ENCODE assay signal across 10 mouse cellular contexts in the genomic region with DNA sequence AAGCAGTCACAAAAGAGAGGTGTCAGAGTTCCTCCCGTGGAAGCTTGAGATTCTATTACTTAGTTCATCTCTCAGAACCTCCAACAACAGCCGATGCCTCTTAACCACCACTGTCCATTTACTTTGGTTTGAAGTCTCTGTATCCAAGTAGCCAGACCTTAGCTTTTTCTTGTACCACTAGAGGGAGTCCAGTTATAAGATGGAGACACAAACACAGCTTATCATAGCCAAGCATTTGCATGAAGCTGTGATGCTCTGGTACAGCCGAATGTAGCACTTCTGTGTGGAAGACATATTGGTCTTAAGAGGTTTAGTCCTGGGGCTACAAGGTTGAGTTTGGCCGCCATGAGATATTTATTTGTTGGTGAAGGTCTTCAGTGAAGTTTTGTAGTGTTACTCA. TPM values are rescaled to one million over a fixed set of nuclear protein-coding genes. Genes with fewer than 3 reads are reported as not detected.
DNase-seq lines count a peak whose midpoint lies in the region; ATAC-seq and TF ChIP-seq lines count a peak whose summit lies in the region.
"Had no signal": no experiment of that assay in that cellular context is flagged by ENCODE, and none has a peak within 500 bp of the region (broad histone marks: within the 10 kb centered on the region; RNA-seq: fewer than 3 reads in every experiment).

No protein-coding gene starts in this region.

- no peaks in the 10 kb centered on the region for H3K36me3 ChIP-seq in embryonic facial prominence, embryonic 11.5 days (replicated peaks; ENCODE audit: control insufficient read depth, insufficient read depth, low read depth, low read length)
- H3K36me3 ChIP-seq in embryonic facial prominence, embryonic 10.5 days (replicated peaks), result no peaks in the 10 kb centered on the region
- H3K36me3 ChIP-seq in midbrain, embryonic 15.5 days (replicated peaks), result no peaks in the 10 kb centered on the region
- H3K36me3 ChIP-seq: limb, embryonic 12.5 days had no signal

- no peak overlapping the region for H3K4me2 ChIP-seq in embryonic facial prominence, embryonic 11.5 days (ENCODE audit: low read depth, low read length)
- H3K4me2 ChIP-seq in midbrain, embryonic 15.5 days, result no peak overlapping the region
- H3K4me2 ChIP-seq: limb, embryonic 12.5 days had no signal

- WGBS in embryonic facial prominence, embryonic 11.5 days, result 61% methylated on average over 4 of the region's 4 CpGs
- WGBS in embryonic facial prominence, embryonic 10.5 days, result 73% methylated on average over 4 of the region's 4 CpGs
- WGBS in midbrain, embryonic 15.5 days, result 62% methylated on average over 4 of the region's 4 CpGs

- H3K9ac ChIP-seq in embryonic facial prominence, embryonic 11.5 days (replicated peaks; ENCODE audit: low read length), result no peak overlapping the region
- no peak overlapping the region for H3K9ac ChIP-seq in midbrain, embryonic 15.5 days
- H3K9ac ChIP-seq: limb, embryonic 12.5 days had no signal

- ATAC-seq in embryonic facial prominence, embryonic 11.5 days (replicated peaks; ENCODE audit: insufficient number of reproducible peaks, low FRiP score, low TSS enrichment, low read depth), result no peak
- ATAC-seq in midbrain, embryonic 15.5 days (replicated peaks), result peak; percentile 79

- DNase-seq in embryonic facial prominence, embryonic 11.5 days (ENCODE audit: low spot score), result peak; percentile 68
- DNase-seq in embryonic facial prominence, embryonic 10.5 days (ENCODE audit: low spot score), result no peak
- peak; percentile 34 for DNase-seq in left cerebral cortex, adult 11 months (ENCODE audit: low spot score)
- DNase-seq in left cerebral cortex, adult 8-10 months (ENCODE audit: low spot score in 2 of 2), result no peak
- no peak for DNase-seq in ovary, postnatal 10 days (ENCODE audit: low spot score)
- DNase-seq in cerebellum, adult 11-12 months, result no peak
- DNase-seq: heart, adult 11 months had no signal

- TF ChIP-seq POLR2A in cortical plate, adult 2 months (IDR thresholded peaks at IDR 0.05; ENCODE audit: extremely low read depth, insufficient read depth, low read length), result no peak

- H3K27me3 ChIP-seq in embryonic facial prominence, embryonic 11.5 days (ENCODE audit: control insufficient read depth, insufficient read depth, low read length), result no peaks in the 10 kb centered on the region
- H3K27me3 ChIP-seq in embryonic facial prominence, embryonic 10.5 days (replicated peaks; ENCODE audit: low read depth, poor library complexity, severe bottlenecking), result no peaks in the 10 kb centered on the region
- no peaks in the 10 kb centered on the region for H3K27me3 ChIP-seq in midbrain, embryonic 15.5 days (replicated peaks)
- H3K27me3 ChIP-seq: limb, embryonic 12.5 days had no signal

- no peaks in the 10 kb centered on the region for H3K4me1 ChIP-seq in embryonic facial prominence, embryonic 11.5 days (ENCODE audit: control insufficient read depth, insufficient read depth, low read length)
- no peaks in the 10 kb centered on the region for H3K4me1 ChIP-seq in embryonic facial prominence, embryonic 10.5 days
- H3K4me1 ChIP-seq in cortical plate, adult 2 months (ENCODE audit: control insufficient read depth, insufficient read depth, low read length), result no peaks in the 10 kb centered on the region
- no peaks in the 10 kb centered on the region for H3K4me1 ChIP-seq in midbrain, embryonic 15.5 days
- H3K4me1 ChIP-seq: limb, embryonic 12.5 days had no signal

- H3K27ac ChIP-seq in embryonic facial prominence, embryonic 11.5 days (replicated peaks; ENCODE audit: low read depth, low read length), result no peak overlapping the region
- no peak overlapping the region for H3K27ac ChIP-seq in embryonic facial prominence, embryonic 10.5 days (replicated peaks)
- H3K27ac ChIP-seq in cortical plate, adult 2 months (ENCODE audit: insufficient read depth, low read length), result no peak overlapping the region
- H3K27ac ChIP-seq in midbrain, embryonic 15.5 days, result no peak overlapping the region
- H3K27ac ChIP-seq: limb, embryonic 12.5 days had no signal

- no peaks in the 10 kb centered on the region for H3K9me3 ChIP-seq in embryonic facial prominence, embryonic 11.5 days (replicated peaks; ENCODE audit: control insufficient read depth, low read length)
- peaks cover 8% of the 10 kb centered on the region; the same call in 1 of the 2 replicates for H3K9me3 ChIP-seq in embryonic facial prominence, embryonic 10.5 days
- no peaks in the 10 kb centered on the region for H3K9me3 ChIP-seq in midbrain, embryonic 15.5 days

- H3K4me3 ChIP-seq in embryonic facial prominence, embryonic 11.5 days (ENCODE audit: low read depth, low read length), result no peak overlapping the region
- H3K4me3 ChIP-seq in embryonic facial prominence, embryonic 10.5 days, result no peak overlapping the region
- no peak overlapping the region for H3K4me3 ChIP-seq in cortical plate, adult 2 months (ENCODE audit: insufficient read depth, low read length)
- H3K4me3 ChIP-seq in midbrain, embryonic 15.5 days, result no peak overlapping the region
- H3K4me3 ChIP-seq: limb, embryonic 12.5 days had no signal

- peak; percentile 42; the same call in 1 of the 2 replicates for TF ChIP-seq CTCF in cortical plate, adult 2 months (IDR thresholded peaks at IDR 0.05; ENCODE audit: extremely low read depth, insufficient read depth, low read length)

RNA-seq across cellular contexts. Expression of gene Bmp3, which starts 48.1 kb away (rescaled TPM):
- 1.5 and 2.7 TPM in 2 replicates for polyA plus RNA-seq in embryonic facial prominence, embryonic 11.5 days (2014; fragmentation: Nextera tagmentation; extraction: Ambion mirVana)
- 0.78 and 1.1 TPM in 2 replicates for polyA plus RNA-seq in embryonic facial prominence, embryonic 10.5 days (2016; fragmentation: Nextera tagmentation; extraction: Ambion mirVana)
- 10 to 100 TPM; 10.5 to 15.3 (median 12.0) TPM for total RNA-seq in left cerebral cortex, adult 8-10 months (2022)
- 7.1 TPM in 2 replicates for polyA plus RNA-seq in cortical plate, adult 2 months (2012; rRNA removed)
- polyA plus RNA-seq in midbrain, embryonic 15.5 days (2015; fragmentation: Nextera tagmentation; extraction: Ambion mirVana), result 1.2 and 1.3 TPM in 2 replicates

Comparison
In these comparisons a context has a peak if more than half of its experiments do, and no peak if none do; other contexts are left out.
1. DNase-seq: peak in embryonic facial prominence, embryonic 11.5 days (single experiment) and left cerebral cortex, adult 11 months (single experiment); none in embryonic facial prominence, embryonic 10.5 days (single experiment), left cerebral cortex, adult 8-10 months (0 of 2), ovary, postnatal 10 days (single experiment) and cerebellum, adult 11-12 months (single experiment).